Mouse (Mus musculus) brain, embryonic 14.5 days (tissue): ENCODE results near the gene Tmem88b. TPM values are rescaled to one million over a fixed set of nuclear protein-coding genes. Genes with fewer than 3 reads are reported as not detected.
A peak's percentile ranks its signal among the peaks of the same experiment; 100 is the strongest.

Experiments used
- DNase-seq: peaks from one replicate; pipeline ENCODE4 v3.0.0-alpha.2; 2011; ENCODE audit warnings: low read depth
- CTCF ChIP-seq: fragments of 200-500 bp; IDR thresholded peaks from 2 replicates; pipeline ENCODE4 v1.5.1; 2012; ENCODE audit warnings: inconsistent platforms, mild to moderate bottlenecking, moderate library complexity, borderline replicate concordance; ENCODE audit not compliant: insufficient read depth, insufficient read length; ENCODE audit errors: extremely low read depth
- POLR2A ChIP-seq: fragments of 200-500 bp; IDR thresholded peaks from 2 replicates; pipeline ENCODE4 v1.6.1; 2012; ENCODE audit warnings: mild to moderate bottlenecking, inconsistent platforms, borderline replicate concordance; ENCODE audit not compliant: poor library complexity, insufficient read depth, insufficient read length, severe bottlenecking; ENCODE audit errors: extremely low read depth
- polyA plus RNA-seq: library from polyadenylated mRNA; depleted of rRNA; stranded (reverse); fragments of >200 nt; gene quantifications from 2 replicates; pipeline ENCODE4 v1.2.3, GENCODE M21; 2012

The Tmem88b gene
- polyA plus RNA-seq, 1 experiment = 1.5 TPM

DNA sequence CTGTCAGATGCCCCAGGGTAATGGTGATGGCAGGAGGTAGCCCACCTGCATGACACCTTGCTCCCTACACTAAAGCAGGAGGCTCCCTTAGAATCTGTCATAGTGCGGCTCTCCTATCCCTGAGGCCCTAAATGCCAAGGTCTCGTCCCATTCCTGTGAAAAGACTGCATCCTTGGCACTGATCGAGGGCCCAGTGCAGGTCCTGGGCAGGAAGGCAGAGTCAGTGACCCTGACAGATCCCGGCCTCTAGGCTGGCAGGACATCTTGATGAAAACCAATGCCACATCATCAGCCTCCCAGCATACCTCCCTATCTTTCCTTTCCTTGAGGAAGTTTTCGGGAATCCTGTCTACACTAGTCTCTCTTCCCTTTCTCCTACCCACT is 16.2 kb downstream of the Tmem88b start:
- TF ChIP-seq CTCF (no peak), POLR2A (no peak)
- no peak for DNase-seq

DNA sequence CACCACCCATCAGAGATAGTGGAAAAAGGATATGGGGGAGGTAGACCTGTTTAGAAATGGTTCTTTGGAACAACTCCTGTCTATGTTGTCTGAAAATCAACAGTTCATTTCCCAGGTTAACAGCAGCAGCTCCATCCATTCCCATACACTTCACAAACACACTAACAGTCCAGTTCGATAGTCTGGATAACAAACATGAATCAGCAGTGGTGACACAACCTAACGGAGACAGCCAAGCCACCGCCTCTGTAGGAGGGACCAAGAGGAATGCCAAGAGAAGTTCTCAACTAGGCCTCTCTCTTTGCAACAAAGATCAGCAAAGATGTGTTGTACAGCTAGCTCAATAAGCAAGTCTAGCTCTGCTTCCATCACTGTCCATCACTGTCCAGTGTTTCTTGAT is 23.3 kb downstream of the Tmem88b start:
- no peak for DNase-seq

DNA sequence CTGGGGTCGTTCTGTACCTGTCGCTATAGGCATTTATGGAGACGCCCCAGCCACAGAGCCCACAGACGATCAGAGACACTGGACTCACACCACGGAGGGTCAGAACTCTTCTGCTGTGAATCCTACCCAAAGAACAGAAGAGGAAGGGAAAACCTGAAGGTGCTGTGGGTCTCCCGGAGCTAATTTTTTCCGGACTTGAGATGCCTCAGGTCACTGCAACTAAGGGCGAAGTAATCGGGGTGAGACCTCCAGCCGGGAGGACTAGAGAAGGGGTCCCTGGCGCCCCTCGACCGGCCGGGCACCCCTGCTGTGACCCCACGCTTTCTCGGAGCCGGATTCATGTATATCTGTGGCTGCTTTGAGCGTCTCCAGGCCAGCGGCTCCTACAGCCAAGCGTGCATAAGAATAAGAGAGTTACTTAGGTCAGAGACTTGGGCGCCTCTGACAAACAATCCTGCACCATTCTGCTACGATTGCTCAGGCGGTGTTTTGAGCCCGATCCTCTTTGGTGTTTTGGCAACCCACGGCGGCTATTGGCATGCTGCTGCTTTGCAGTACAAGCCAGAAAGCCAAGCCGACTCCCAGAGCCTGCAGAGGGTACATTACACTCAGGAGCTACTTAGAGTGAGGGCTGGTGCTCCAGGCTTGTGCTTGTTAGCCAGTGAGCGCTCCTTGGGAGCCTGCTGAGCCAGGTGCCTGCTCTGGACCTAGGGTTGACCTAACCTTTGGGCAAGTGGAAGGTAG is 24.1 kb downstream of the Tmem88b start:
- DNase-seq = no peak
- TF ChIP-seq POLR2A (no peak), CTCF (no peak)

More for the DNA sequence above, 23.3 kb downstream of the Tmem88b start:
- TF ChIP-seq CTCF = no peak
- TF ChIP-seq POLR2A = no peak

DNA sequence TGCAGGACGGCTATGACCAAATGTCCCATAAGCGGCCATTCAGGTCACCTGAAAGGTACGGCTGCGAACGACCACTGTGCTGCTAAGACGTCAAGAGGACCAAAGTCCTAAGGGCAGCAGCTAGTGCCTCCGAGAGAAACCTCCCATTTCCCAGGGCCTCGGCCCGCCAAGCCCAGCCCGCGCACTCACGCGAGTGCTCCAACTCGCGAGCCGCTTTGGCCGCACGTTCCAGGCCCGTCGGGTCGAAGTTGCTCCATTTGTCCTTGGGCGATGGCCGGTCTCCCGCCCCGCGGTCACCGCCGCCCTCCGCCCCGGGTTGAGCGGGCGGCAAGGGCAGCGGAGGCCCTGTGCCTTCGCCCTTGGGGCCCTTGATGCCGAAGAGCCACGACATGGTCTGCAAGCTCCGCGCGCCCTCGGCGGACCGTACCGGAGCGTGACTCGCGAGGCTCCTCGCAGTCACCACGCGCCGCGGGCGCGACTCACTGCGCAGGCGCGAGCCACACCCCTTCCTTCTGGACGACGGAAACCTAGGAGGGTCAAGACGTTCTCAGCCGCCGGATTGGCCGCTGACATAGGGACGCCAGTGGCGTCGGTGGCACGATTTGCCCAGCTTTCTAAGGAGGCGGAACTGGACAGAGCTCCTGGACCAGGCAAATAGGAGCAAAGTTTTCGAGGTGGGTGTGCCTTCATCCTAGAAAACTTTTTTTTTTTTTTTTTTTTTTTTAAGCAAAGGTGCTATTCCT is 24.9 kb downstream of the Tmem88b start, which contains the start of gene Atad3a:
Gene Atad3a (minus strand): TSS at position 481 of the 743 bp plus-strand sequence.
- peak; percentile 98 for DNase-seq
- TF ChIP-seq POLR2A (peak; percentile 81), CTCF (no peak)

DNA sequence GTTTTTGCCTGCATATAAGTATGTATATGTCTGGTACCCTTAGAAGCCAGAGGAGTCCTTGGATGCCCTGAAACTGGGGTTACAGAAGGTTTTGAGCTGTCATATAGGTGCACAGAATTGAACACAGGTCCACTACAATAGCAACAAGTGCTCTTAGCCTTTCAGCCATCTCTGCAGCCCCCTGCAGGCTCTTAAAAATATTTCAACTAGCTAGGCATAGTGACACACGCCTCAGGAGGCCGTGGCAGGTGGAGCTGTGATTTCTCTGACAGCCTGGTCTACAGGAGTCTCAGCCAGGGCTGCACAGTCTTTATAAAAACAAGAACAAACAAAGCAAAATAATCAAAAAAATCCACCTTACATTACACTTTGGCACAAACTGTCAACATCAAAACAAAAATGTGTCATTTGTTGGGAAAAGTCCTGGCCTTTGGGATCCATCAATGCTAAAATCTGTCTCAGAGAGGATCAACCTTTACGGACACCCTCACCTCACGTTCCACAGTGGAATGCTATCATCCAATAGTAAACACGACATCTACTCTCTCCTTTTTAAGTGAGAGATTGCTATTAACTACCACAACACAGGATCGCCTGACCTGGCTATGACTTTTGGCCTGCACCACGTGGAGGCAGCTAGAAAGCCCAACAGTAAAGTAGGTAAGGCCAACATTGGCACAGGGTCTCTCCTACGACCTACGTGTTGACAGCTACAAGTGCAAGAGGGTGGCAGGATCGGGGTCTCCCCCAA is 25.6 kb downstream of the Tmem88b start:
- DNase-seq = peak; percentile 25
- TF ChIP-seq POLR2A (no peak), CTCF (peak; percentile 32; the same call in 1 of the 2 replicates)

DNA sequence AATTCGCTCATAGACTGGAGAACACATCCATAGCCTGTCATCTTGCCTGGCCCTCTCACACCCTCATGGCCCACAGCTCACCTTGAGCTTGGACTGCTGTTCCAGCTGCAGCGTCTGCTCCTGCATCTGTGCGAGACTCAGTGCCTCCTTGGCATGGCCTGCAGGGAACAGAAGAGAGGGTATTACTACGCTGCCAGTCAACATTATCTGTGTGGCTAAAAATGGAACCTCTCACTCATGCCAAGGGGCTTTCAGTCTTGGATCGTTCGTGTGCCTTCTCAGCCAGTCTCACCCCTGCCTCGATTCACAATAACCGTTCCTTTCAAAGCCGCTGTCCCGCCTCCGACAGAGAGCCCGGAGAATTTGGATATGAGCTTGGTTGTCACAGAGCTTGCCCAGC is 28.7 kb downstream of the Tmem88b start:
- no peak for DNase-seq
- no peak for TF ChIP-seq POLR2A
- no peak for TF ChIP-seq CTCF

DNA sequence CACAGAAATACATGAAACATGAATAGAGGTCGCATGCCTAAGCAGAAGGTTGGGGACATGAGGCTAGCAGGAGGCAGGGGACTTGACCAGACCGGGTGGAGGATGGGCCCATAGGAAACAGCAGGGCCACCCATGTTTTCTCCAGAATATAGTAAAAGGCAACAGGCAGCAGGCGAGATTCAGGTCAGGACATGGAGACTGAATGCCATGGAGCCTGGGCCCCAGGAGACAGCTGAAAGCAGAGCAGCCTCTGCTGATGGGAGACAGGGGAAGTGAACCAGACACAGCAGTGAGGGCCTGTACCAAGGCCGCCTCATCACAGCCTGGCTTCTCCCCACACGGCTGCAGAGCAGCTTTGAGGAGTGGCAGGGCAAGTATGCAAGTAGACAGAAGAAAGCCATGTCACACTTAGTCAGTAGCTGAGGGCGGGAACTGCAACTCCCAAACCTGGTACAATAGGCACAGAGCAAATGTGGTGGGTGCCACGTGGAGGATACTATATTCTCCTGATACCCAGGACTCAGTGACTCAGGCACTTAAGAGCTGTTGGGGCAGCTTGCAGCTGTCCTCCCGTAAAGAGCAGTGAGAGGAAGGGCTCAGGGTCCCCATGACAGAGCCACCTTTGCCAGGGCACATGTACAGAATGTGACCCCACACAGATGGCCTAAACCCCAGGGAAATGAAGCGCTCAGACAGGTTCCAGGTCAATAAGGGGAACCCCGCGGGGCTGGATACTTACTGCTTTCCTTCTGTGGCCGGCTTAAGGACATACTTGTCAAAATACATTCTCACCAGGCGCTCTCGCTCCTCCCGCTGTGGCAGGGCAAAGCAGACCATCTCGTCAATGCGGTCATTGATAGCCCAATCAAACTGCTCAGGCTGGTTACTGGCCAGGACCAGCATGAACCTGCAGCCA is 38.8 kb downstream of the Tmem88b start:
- no peak for DNase-seq
- no peak for TF ChIP-seq POLR2A
- no peak for TF ChIP-seq CTCF

DNA sequence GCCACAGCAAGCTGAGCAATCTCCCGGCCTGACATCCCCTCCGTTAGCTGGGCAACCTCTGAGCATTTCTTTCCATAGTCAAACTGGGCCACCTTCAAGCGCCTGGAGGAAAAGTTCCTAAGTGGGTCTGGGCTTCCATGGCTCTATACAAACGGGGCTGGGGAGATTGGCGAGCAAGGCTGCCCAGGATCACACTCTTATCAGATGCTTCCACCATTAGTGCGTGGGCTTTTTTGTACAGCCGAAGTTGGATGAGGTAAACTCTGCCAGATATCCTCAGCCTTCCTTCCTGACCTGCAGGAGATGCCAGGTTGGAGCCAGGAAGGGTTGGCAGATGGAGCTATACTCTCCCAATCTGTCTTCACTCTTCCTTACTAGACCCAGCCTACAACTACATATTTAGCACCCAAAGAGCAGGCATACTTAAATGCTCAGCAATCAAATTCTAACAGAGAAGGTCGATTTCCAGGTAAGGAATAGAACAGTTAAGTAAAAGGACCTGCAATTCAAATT is 39.6 kb downstream of the Tmem88b start:
- DNase-seq = no peak
- TF ChIP-seq POLR2A (no peak), CTCF (no peak)

DNA sequence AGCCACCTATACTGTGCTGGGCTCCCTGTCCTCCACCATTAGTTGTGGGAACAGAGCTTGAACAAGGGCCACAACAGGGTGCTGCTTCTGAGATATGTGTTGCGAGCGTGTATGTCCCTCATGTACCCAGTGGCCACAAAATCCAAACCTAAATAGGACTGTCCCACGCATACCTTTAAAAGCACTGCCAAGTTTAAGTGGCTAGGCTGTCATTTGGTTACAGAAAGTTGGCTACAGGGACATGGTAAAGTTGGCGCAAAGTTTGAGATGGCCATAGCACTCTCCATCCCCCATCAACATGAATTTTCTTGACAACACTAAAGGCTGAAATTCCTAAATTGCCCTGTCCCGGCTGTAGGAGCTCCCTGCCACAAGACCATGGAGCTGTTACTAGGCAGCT is 40.5 kb downstream of the Tmem88b start:
- TF ChIP-seq CTCF (no peak), POLR2A (no peak)
- DNase-seq = no peak

DNA sequence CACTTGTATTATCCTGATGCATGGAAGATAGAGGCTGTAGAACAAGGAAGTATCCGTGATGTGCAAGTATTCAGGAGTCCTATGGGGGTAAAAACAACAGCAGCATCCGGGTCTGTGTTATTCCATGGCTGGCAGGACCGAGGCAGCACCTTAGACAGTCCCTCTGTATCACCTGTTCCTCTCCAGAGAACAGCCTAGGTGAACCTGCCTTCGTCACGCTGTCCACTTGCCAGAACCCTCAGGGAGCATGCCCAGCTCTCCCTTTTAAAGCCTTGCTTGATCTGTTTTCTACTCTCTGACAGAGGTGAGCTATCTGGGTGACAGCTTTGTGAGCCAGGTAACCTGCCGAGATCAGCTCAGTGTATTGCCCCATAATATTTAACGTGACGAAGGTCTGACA is 41.2 kb downstream of the Tmem88b start:
- no peak for TF ChIP-seq CTCF
- TF ChIP-seq POLR2A = no peak
- no peak for DNase-seq
